Mouse (Mus musculus): ENCODE measurements around the gene Wdr25. TPM values are rescaled to one million over a fixed set of nuclear protein-coding genes. Genes with fewer than 3 reads are reported as not detected.

Wdr25 gene
- total RNA-seq, 1 experiment from 2014 or later: 3.0 TPM

GRCm38 (mm10) chr12:108888632-108889031 lies 4.8 kb upstream of the Wdr25 start:
- ATAC-seq (replicated peaks; ENCODE audit: insufficient number of reproducible peaks, low FRiP score, low TSS enrichment, poor library complexity, severe bottlenecking): no peak

GRCm38 (mm10) chr12:108893715-108894431 lies 442 bp downstream of the Wdr25 start, which contains the start of gene Wars:
Wars (minus strand) TSS chr12:108894174.
- peak; percentile 94 for ATAC-seq (replicated peaks; ENCODE audit: insufficient number of reproducible peaks, low FRiP score, low TSS enrichment, poor library complexity, severe bottlenecking)

GRCm38 (mm10) chr12:108894432-108894816 lies 993 bp downstream of the Wdr25 start:
- no peak for ATAC-seq (replicated peaks; ENCODE audit: insufficient number of reproducible peaks, low FRiP score, low TSS enrichment, poor library complexity, severe bottlenecking)

- ATAC-seq (replicated peaks; ENCODE audit: insufficient number of reproducible peaks, low FRiP score, low TSS enrichment, poor library complexity, severe bottlenecking): no peak
Observed at GRCm38 (mm10) chr12:108896006-108896405, 2.6 kb downstream of the Wdr25 start.

- no peak for ATAC-seq (replicated peaks; ENCODE audit: insufficient number of reproducible peaks, low FRiP score, low TSS enrichment, poor library complexity, severe bottlenecking)
Observed at GRCm38 (mm10) chr12:108901346-108901745, 7.9 kb downstream of the Wdr25 start.

DNA sequence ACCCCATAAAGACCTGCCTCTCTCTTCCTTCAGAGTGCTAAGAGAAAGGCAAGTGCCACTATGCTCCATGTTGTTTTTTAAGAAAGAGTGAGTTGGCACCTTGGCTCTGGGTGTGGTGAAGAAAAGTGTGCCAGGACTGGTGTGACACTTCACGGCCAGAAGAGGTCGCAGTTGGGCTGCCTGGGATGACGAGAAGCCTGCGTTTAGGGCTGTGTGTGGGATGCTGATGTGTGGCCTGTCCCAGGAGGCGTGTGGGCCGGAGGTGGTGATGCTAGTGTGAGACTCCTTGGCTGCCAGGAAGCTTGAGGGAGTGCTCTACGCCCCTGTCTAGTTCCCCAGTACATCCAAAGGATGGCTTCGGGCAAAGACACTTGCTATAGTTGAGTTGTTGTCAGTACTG lies 9.5 kb downstream of the Wdr25 start:
- ATAC-seq (replicated peaks; ENCODE audit: insufficient number of reproducible peaks, low FRiP score, low TSS enrichment, poor library complexity, severe bottlenecking): peak; percentile 65

- ATAC-seq (replicated peaks; ENCODE audit: insufficient number of reproducible peaks, low FRiP score, low TSS enrichment, poor library complexity, severe bottlenecking): no peak
Observed at GRCm38 (mm10) chr12:108903600-108904275, 10.3 kb downstream of the Wdr25 start.

GRCm38 (mm10) chr12:108904276-108904653 lies 10.8 kb downstream of the Wdr25 start:
- no peak for ATAC-seq (replicated peaks; ENCODE audit: insufficient number of reproducible peaks, low FRiP score, low TSS enrichment, poor library complexity, severe bottlenecking)

- no peak for ATAC-seq (replicated peaks; ENCODE audit: insufficient number of reproducible peaks, low FRiP score, low TSS enrichment, poor library complexity, severe bottlenecking)
Observed at GRCm38 (mm10) chr12:108905620-108906302, 12.3 kb downstream of the Wdr25 start.

DNA sequence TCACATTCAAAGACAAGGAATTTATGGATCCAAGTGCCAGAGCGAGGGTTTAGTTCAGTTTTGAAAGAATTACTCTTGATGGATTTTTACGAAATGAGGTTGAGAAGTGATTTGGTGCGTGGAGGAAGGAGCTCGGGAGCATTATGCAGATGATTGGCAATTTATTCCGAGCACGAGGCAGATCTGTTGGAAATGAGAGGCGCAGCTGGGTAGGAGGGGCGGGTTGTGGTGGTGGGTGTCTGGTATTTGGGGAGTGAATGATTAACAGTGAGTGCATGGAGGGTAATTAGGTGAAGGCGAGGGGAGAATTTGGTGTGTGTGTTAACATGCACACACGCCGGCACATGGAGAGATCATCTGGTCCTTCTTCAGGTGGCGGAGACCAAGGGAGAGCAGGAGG lies 13.0 kb downstream of the Wdr25 start:
- no peak for ATAC-seq (replicated peaks; ENCODE audit: insufficient number of reproducible peaks, low FRiP score, low TSS enrichment, poor library complexity, severe bottlenecking)

DNA sequence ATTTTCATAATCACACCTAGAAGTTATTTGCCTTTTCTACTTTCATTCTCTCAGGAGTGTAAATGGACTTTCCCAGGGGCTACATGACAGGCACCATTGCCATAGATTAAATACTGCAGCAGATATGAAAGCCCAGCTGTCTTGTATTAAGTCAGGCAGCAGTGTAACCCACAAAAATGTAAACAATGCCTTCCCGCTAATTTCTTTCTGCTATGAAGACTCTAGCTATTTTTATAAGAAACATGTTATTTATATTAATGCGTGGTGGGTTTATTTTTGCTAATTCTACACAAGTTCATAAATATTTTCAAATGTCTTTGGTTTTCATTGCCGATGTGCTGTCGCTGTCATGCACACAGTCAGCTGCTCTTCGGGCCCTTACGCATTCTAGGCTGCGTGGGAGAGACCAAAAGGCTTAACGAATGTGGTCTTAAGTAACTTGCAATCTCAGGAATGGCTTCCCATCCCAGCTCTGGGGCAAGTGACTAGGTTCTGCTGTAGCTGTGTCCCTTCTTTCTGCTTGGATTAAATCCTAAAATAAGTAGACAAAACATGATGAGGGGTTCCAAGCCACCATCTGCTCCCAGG lies 16.5 kb downstream of the Wdr25 start:
- ATAC-seq (replicated peaks; ENCODE audit: insufficient number of reproducible peaks, low FRiP score, low TSS enrichment, poor library complexity, severe bottlenecking): no peak

- ATAC-seq (replicated peaks; ENCODE audit: insufficient number of reproducible peaks, low FRiP score, low TSS enrichment, poor library complexity, severe bottlenecking): no peak
Observed at GRCm38 (mm10) chr12:108912442-108912841, 19.0 kb downstream of the Wdr25 start.

- no peak for ATAC-seq (replicated peaks; ENCODE audit: insufficient number of reproducible peaks, low FRiP score, low TSS enrichment, poor library complexity, severe bottlenecking)
Observed at GRCm38 (mm10) chr12:108914198-108914597, 20.8 kb downstream of the Wdr25 start.

- no peak for ATAC-seq (replicated peaks; ENCODE audit: insufficient number of reproducible peaks, low FRiP score, low TSS enrichment, poor library complexity, severe bottlenecking)
Observed at GRCm38 (mm10) chr12:108914709-108915340, 21.4 kb downstream of the Wdr25 start.

DNA sequence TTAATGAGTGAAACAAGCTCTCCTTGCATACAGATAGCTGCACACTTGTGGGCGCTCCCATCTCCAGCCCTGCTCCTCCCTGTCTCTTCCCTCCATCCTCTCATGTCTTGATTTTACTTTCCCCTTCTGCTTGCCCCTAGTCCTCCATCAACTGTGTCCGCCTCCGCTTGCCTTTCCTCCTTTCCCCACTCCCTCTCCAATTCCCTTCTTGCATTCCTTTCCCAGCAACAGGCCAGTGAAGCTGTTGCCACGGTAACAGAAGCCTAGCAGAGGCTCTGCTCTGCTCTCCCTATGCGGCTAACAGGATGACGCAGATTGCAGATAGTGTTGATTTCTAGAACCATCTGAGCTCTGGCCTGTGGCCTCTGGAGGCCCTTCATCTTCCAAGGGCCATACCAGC lies 22.5 kb downstream of the Wdr25 start:
- no peak for ATAC-seq (replicated peaks; ENCODE audit: insufficient number of reproducible peaks, low FRiP score, low TSS enrichment, poor library complexity, severe bottlenecking)

DNA sequence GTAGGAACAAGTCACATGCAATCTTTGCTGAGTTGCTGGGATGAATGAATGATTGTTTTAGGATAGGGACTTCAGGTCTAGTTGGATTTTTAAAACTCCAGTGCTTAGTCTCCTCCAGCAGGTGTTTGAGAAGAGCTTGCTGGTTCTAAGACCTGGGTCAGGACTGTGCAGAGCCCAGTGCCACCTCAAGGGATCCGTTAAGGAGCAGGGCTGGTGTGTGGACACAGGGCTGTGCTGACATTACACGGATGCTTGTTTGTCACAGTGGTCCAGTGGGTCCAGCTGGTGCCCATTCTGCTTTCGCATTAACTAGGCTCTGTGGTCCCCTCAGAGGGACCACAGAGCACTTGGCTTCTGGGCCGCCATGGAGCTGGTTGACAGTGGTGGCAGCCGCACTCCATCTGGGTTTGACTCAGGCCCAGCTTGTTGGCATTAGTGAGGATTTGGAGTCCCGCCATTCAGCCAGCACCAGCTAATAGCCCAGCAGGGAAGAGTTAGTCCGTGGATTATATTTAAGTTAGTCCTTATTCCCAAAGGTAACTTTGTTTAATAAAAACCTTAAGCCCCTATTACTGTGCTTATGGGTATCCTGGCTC lies 23.1 kb downstream of the Wdr25 start:
- ATAC-seq (replicated peaks; ENCODE audit: insufficient number of reproducible peaks, low FRiP score, low TSS enrichment, poor library complexity, severe bottlenecking): no peak

DNA sequence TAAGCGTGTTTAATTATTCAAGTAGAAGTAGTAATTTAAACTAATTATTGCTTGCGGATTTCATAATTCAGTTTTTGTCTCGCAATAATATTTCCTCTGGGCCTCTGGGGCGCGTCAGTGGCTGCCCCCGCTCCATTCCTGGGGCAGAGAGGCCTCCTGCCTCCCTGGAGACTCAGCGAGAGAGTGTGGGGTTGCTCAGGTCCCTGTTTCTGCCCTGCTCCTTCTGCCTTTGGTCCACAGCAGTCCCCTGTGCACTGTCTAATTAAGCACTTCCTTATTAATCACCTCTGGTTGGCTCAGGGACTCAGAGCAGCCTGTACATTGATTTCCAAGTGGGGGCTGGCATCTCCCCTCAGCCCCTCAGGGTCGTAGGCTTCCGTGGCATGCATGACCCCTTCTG lies 24.1 kb downstream of the Wdr25 start:
- ATAC-seq (replicated peaks; ENCODE audit: insufficient number of reproducible peaks, low FRiP score, low TSS enrichment, poor library complexity, severe bottlenecking): no peak

- 0 out of 2 replicates have a peak, but pooled peaks have one; percentile 20 for ATAC-seq (replicated peaks; ENCODE audit: insufficient number of reproducible peaks, low FRiP score, low TSS enrichment, poor library complexity, severe bottlenecking)
Observed at GRCm38 (mm10) chr12:108918753-108919152, 25.3 kb downstream of the Wdr25 start.

All from monocyte, adult 5-6 weeks (primary cell).